Mouse (Mus musculus) mesoderm, embryonic 11.5 days (tissue): ENCODE results near the gene Psme4.
"Not testable (repeated sequence)": the region's sequence is repeated elsewhere in the genome, so short reads cannot be mapped to it uniquely, and the experiment has no call there.

Experiments
- DNase-seq: peaks from one replicate; pipeline ENCODE4 v3.0.0-alpha.2; 2012; ENCODE audit warnings: low read depth, low spot score

Psme4 gene

DNA sequence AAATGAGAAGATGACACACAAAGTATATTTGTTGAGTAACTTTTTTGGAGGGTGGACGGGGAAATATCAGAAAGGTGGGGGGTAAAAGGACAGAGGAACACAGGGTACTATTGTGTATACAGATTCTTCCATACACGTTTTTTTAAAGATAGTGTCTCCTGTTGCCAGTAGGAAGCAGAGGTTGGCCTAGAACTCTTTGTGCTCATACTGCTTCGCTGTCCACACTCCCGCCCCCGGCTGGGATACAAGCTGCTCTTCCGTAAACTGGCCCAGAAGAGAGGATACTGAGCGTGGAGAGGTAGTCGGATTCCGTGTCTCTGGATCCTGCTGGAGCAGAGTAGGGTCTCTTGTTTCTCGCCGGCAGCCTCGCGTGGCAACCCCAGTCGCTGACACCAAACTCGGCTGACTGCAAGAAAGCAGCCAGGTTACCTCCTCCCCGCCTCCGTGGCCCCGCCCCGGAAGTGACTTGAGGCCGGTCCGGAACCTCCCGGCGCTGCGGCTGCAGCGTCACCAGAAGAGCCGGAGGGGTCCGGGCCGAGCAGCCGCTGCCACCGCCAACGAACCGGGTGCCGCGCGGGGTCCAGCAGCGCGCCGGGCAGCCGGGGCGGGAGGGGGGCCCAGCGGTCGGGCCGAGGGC lies at the start of gene Psme4:
Psme4 (plus strand) TSS at position 460 of the 637 bp plus-strand sequence.
- peak; percentile 96 for DNase-seq

DNA sequence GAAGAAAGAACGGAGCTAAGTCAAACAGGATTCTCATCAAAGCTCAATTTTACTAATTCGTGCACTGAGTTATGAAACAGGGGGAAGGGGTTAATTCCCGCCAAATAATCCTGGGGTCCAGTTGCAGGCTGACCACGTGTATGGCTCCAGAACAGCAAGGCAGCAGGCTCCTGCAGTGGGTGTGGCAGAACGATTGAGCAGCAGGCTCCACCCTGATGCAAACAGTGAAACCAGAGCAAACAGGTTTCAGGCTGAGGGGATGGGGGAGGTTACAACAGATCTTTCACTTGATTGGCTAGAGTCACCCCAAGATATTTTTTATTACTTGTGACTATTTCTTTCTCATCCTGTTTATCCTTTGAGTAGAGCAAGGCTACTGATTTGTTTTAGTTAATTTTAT lies 48.1 kb upstream of the Psme4 start:
- DNase-seq = no peak

DNA sequence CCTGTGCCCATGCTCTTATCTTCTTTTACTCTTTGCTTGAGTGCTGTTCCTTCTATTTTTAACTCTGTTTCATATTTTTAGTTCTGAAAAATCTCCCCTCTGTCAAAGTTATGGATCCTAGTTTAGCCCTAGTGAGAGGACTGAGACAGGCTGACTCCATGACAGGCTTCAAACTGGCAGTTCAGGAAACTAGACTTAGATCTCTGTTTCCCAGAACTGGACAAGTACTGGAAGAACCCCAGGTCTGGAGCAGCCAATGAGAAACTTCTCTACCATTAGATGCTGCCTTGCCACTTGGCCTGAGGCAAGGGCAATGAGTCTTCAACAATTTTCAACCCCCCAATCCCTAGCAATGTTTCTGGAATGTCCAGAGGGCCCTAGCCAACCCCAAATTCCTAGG lies 40.8 kb upstream of the Psme4 start:
- DNase-seq = no peak

DNA sequence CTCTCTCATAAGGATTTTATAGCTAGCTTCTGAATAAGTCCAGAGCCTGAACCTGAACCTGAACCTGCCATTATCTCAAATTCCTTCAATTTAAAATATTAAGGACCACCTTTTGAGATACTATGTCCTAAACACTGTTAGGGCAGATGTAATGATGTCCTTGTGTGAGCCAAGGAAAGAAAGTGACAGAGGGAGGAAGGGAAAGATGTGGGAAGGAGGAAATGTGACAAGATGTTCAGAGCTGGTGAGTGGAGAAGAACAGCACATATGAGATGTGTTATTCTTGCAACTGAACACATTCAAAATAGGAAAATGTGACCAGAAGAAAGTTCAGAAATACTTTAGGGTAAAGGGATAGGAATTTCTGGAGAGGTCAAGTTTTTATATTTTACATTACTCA lies 38.1 kb upstream of the Psme4 start:
- no peak for DNase-seq

DNA sequence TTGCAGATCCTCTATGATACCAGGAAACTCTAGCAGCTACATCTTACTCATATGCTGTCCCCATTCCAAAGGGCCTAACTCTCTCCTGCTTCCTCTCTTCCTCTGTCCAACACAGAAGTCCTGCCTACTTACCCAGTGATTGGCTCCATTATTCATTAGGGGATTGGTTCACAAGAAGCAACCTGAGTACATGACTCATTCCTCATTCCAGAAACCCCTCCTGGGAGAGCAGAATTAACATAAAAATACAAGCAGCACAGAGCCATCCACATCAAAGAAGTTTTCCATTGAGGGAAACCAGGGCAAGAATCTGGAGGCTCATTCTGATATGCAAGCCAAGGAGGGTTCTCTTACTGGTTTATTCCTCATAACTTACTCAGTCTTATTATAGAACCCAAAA lies 27.5 kb upstream of the Psme4 start:
- no peak for DNase-seq

DNA sequence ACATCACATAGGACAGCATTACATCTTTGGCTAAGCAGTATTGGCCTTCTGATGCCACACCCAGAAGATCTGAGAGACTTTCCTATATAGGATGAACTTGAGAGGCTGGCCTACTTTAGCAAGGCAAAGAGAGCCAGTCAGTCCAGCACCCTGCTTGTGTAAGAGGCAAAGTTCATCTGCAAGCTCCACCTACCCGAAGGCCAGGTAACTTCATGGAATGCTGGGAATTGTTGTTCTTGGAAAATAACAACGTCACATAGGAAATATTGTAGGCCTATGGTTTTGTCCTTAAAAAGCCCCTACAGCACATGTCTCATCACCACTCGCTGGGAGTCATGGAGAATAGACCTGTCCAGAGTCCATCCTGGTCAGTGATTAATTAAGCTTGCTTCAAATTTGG lies 22.6 kb upstream of the Psme4 start:
- DNase-seq = no peak

DNA sequence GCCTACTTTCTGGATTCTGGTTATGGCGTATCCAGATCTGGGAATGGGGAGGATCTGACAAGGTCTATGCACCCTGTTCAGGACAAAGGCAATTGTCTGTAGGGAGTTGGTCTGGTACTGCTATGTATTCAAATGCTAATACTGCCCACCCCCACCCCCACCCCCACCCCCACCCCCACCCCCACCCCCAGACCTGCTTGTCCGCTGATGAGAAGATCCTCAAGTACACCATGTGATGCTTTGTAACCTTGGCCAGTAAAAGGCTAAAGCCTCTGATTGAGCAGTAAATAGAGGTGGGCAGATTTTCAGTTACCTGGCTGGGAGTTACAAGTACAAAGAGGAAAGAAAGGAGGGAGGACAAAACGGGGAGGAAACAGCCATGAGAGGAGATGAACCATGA lies 21.9 kb upstream of the Psme4 start:
- DNase-seq = no peak

DNA sequence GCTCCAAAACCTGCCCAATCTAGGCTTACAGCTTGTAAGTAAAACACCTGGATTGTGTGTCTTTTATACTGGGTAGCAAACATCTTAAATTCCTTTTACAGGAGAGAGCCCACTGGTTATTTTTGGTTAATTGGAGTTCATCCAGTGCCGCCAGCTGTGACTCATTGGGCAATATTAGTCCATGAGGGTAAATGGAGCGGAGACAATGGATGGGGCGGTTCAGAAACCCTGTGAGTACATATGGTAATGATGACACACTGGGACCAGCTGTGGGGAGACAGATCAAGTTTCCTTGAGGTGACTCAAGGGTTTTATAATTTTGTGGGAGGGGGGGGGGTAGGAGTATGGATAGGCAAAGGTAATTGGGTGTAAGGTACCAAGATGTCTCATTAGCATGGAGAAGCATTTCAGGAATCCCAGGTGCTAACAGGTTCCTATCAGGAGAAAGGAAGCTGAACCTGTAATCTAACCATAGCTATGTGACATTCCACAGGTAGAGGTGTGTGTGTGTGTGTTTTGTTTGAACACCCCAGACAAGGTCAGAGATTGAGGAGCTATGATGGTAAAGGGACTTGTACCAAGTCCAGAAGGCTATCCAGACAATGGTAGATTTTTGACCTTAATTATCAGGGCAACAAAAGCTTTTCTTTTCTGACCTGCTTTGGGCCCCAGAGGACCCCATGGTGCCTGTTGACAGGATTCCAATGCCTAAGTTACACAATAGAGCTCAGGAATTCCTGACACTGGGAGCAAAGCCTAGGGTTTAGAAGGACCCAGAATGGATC lies 21.3 kb upstream of the Psme4 start:
- DNase-seq = peak; percentile 43

DNA sequence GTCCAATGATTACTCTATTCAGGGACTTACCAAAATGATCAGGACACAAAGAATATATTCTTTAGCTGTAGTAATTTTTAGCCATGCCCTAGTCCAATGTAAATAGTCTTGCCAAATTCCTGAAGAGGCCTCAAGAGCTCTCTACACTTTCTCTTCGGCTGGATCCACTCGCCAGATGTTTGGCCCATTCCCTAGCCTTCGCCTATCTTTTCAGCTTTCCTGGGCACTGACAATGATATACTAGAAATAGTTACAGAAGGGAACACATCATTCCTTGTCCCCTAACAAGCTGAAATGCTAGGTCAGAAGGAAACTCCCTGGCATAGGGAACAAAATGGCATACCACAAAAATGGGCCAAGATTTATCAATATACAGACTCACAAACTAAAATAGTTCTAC lies 18.6 kb upstream of the Psme4 start:
- no peak for DNase-seq

DNA sequence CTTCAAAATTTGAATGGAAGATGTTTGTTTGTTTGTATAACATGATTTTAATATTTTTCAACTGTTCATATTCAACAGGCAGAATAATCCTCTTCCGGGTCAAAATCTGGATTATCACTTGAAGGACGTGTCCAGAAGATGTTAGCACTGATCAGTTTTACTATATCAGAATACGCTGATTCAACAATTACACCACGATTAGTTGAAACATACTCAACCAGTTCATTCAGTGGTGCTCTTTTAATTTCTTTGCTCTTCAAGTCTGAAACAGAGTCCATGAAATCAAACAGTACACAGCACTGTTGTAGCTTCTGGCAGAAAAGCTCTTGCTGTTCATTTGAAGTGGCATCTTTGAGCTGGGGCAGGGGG lies 17.1 kb upstream of the Psme4 start:
- not testable (repeated sequence) for DNase-seq

DNA sequence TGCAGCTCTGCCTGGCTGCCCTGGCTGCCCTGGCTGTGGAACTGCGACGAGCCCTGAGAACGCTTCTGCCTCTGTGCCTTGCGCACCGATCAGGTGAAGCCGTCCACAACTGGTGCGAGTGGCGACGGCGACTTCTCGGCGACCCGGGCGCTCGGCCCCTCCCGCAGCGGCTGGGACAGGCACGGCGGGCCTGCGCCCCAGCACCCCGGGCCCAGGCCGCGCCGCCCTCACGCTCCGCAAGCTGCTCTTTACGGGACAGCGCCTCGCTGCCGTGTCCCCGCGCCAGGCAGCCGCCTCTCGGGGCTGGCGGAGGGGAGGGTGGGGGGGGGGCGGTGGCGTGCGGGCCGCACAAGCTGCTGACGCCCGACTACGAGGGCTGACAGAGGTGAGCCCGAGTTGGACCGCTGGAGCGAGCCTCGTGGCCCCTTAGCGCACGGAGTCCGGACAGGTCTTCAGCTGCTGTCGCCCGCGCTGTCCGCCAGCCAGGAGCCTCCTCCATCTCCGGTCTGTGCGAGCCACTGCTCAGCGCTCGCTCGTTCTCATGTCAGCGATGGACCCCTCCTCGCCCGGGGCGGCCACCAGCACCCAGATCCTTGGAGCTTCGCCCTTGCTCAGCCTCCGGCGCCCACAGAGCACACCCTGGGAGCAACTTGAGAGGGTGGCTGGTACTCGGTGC lies 16.5 kb upstream of the Psme4 start:
- peak; percentile 61 for DNase-seq

DNA sequence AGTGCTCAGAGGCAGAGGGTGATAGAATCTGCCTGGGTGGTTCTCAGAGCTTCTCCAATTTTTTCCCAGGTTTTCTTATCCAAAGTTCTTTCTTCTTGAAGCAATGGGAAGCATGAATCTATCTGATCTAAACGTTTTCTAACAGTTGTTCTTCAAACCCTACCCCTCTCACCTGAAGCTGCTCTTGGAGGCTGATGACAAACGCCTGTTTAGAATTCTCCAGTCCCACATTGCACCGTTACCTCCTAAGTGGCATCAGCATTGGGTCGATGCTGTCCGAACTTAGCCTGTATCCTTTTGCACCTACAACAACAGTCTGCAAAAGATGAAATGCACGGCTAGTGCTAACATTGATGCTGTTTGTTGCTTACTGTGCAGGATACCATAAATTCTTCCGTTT lies 10.1 kb upstream of the Psme4 start:
- DNase-seq = no peak

DNA sequence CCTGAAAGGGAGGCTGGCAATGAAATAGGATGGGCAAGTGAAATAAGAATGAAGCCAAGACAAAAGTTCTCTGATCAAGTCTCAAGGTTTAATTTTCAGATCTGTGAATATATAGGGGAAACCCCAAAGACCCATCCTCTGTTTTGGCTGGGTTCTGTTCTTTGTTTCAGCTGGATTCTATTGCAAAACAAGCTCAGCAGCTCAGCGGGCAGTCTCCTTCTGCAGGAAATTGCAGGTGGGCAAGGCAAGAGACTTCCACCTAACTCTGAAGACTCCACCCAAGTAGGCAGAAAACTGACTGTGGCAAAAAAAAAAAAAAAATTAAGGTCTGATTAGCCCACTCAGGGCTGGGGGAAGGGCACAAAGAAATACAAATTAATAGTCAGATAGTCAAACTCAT lies 9.6 kb upstream of the Psme4 start:
- no peak for DNase-seq

DNA sequence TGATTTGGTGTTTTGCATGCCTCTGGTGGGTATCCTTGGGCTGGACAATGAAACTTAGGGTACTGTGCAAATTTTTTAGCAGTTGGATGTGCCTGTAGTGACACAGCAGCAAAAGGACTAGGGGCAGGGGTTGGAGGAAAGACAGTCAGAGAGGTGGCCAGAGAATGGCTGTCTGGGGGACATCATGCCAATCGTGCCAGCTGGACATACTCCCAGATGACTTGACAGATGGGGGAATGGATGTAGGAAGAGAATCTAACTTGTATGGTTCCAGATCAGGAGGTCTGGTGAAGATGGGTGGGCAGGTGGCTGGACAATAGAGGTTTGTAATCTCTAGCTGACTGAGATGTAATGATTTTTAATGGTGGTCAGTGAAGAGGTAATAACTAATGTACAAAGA lies 6.5 kb upstream of the Psme4 start:
- DNase-seq = no peak

DNA sequence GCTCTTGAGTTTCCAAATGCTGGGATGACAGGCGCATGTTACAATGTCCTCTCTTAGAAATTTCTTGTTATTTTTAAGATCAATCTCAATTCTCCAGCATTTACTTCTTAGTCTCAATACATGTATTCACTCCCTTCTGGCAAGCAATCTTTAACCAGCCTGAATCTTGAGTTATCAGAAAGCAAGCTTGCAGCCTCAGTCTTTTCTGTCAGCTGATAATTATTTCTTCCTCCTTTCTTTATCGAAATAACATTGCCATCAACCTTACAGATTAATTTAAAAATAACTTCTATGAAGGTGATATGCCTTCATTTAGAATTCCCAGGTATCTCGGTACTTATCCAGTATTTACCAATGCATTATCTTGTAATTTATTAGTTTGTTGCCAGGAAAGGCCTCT lies 709 bp upstream of the Psme4 start:
- DNase-seq = no peak

DNA sequence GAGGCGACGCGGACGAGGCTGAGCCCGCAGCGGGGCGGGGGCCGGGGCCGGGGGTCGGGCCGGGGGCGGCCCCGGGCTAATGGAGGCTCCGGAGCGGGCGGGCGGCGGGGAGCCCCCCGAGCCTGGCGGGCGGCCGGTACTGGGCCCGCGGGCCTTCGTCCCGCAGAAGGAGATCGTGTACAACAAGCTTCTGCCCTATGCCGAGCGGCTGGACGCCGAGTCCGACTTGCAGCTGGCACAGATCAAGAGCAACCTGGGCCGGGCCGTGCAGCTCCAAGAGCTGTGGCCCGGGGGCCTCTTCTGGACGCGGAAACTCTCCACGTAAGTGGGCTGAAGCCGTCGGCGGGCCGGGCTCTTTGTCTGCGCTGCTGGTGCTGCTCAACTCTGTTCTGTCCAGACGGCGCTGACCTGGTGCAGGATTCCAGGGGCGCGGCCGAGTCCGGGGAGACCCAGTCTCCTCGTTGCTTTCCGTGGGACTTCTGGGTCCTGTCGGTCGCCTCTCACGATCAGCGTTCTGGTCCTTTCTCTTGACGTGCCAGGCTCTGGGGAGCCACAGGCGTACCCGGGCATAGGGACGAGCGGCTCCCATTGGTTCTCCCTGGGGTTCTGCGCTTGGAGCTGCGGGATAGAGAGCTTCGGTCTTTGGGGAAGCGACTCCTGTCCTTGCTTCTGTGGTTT lies 517 bp downstream of the Psme4 start:
- DNase-seq = peak; percentile 69

DNA sequence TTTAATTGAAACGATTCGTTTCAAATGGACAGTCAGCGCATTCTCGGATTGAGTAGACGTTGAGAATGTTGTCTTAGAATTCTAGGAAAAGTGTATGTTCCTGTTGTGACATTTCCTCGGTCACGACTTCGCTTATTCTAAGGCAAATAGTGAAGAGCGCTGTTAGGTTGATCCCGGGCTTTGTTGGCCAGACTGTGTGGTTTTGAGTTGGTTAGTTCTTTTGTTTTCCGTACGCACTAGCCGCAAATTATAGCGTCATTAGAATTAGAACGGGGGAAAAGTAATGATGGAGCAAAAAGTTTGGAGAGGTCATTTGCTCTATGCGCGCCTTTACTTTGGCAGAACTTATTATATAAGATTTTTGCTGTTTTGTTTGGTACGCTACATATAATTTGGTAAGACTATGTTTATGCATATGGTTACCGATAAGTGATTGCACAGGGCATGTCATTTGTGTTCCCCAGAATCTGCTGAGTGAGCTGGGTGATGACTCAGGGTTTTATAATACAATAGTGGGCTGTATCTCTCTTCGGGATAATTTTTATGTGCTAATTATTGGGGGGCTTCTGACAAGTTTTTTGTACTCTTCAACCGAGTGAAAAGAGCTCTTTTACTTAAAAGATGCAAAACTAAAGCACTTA lies 1.4 kb downstream of the Psme4 start:
- DNase-seq = peak; percentile 11

DNA sequence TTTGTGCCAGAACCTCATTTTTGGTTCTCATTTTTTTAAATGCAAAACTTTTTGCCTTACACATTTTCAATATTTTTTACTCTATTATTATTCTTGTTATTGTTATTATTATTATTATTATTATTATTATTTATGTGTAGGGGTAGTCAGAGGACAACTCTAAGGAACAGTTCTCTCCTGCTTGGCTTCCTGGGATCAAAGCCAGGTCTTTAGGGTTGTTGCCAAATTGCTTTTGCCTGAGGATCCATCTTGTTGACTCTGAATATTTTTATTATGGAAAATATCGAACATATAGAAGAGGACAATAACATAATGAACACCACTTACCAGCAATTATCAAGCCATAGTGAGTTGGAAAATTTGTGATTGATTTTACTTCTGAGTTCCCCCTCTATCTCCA lies 3.1 kb downstream of the Psme4 start:
- DNase-seq = no peak

DNA sequence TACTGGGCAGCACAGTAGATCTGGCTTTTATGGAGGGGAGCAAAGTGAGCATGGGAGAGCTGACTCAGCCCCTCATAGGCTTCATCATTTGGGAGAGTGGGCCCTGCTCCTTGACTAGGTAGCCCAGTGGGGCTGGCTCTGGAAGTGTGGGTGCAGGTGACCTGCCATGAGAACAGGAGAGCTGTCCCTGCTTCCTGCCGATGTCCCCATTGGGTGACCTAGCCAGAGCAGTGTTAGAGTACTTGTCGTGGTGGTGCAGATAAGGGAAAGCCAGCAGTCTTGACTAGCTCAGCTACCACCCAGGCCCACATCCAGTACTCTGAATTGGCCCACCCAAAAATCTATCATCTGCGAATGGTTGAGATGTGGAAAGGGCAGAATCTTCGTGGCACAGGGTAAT lies 6.0 kb downstream of the Psme4 start:
- no peak for DNase-seq

DNA sequence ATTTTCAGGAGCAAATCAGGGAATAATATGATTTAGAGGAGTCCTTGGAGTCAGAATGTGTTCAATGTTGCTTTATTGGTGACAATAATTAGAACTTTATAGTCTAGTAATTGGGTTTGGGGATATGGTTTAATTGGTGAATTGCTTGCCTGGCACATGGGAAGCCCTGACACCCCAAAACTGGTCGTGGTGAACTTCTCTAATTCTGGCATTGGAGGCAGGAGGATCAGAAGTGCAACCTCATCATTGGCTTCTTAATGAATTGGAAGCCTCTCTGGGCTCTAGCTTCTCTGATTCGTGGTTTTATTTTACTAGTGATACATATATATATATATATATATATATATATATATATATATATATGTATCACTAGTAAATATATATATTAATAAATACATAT lies 9.4 kb downstream of the Psme4 start:
- no peak for DNase-seq

DNA sequence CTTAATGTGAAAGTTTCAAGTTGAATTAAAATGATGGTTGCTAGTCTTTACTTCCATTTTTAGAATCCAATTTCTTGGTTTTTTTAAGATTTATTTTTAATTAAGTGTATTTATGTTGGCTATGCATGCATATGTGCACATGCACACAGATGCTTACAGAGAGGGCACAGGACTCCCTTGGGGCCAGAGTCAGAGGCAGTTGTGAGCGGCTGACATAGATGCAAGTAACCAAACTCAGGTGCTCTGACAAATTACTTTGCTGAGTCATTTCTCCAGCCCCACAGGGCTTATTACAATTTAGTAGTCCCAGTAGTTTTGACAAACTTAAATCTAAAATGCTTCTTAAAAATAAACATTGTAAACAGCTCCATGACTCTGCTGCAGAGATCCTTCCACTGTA lies 10.1 kb downstream of the Psme4 start:
- DNase-seq = no peak

DNA sequence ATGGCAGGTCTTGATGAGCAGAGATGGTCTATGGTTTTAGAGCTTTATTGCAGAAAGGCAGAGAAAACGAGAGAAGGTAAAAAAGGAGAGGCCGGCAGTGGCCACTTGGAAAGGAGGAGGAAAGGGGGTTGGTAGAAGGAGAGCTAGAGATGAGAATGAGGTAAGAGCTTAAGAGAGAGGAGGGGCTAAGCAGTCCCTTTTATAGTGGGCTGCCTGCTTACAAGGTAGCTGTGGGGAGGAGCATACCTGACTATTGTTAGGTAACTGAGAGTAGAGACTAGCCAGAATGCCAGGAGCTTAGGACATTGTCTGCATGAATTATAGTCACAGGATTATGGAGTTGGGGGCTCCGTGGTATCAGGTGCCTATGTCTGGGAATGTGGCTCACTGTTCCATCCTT lies 14.0 kb downstream of the Psme4 start:
- no peak for DNase-seq
